Mouse (Mus musculus): ENCODE measurements around the gene Fam50a.

The Fam50a gene

GRCm38 (mm10) chrX:74312540-74313464 is at the start of gene Fam50a:
Fam50a (plus strand) TSS chrX:74313033.
- DNase-seq (ENCODE audit: low spot score), result peak; percentile 89

DNA sequence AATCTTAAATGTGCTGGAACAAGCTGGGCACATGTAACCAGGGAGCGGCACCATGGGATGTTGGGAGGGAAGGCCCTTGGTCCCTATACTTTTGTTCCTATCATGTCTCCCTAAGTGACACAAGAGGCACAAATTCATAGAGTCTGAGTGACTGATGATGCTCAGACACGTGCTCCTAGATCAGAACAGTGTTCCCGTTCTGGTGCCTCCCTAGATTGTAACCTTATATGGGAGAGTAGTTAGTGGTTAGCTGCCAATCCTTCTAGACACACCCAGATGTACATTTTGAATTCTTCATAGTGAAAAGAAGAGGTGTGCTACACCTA is 43.1 kb upstream of the Fam50a start:
- DNase-seq (ENCODE audit: low spot score), result no peak

GRCm38 (mm10) chrX:74270062-74270901 is 42.6 kb upstream of the Fam50a start, which contains the start of gene Rpl10:
Rpl10 (plus strand) TSS chrX:74270812.
- peak; percentile 97 for DNase-seq (ENCODE audit: low spot score)

- peak; percentile 62 for DNase-seq (ENCODE audit: low spot score)
These were observed 41.8 kb upstream of the Fam50a start for GRCm38 (mm10) chrX:74270902-74271551.

- DNase-seq (ENCODE audit: low spot score), result peak; percentile 15
These were observed 39.2 kb upstream of the Fam50a start for GRCm38 (mm10) chrX:74273422-74274322.

GRCm38 (mm10) chrX:74277916-74278315 is 34.9 kb upstream of the Fam50a start:
- DNase-seq (ENCODE audit: low spot score), result peak; percentile 19

DNA sequence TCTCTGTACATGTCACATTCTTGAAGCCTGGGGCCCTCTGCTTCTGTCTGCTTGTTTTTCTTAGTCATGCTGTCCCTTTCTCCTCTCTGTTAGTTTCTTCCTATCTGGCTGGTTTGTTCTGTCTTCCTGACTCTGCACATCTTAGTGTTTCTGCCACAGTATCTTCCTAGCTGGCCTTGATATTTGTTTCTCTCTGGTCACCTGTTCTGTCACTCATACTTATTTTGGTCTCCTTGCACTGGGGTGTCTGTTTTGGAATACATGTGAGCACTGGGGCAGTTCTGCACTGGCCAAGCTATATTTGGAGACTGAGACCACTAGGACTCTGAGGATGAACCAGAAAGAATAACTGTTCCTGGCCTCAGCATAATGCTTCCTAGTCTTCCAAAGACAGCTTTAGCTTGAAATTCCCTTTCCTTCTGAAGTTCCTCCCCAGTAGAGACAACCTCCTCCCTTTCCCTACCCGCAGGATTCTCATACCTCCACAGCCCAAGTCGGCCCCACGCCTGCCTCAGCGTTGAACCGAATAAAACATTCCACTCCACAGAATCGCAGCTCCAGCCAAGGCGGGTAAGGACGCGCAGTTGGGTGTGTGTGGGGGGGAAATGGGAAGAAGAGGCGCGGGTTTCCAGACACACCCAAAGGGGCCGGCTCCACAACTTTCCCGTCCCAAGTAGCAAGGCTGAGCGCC is 31.6 kb upstream of the Fam50a start:
- no peak for DNase-seq (ENCODE audit: low spot score)

GRCm38 (mm10) chrX:74281732-74282394 is 31.0 kb upstream of the Fam50a start, which contains the start of the genes Taz and Dnase1l1:
Taz (plus strand) TSS chrX:74281912.
Dnase1l1 (minus strand) TSS chrX:74282337.
- peak; percentile 84 for DNase-seq (ENCODE audit: low spot score)

DNA sequence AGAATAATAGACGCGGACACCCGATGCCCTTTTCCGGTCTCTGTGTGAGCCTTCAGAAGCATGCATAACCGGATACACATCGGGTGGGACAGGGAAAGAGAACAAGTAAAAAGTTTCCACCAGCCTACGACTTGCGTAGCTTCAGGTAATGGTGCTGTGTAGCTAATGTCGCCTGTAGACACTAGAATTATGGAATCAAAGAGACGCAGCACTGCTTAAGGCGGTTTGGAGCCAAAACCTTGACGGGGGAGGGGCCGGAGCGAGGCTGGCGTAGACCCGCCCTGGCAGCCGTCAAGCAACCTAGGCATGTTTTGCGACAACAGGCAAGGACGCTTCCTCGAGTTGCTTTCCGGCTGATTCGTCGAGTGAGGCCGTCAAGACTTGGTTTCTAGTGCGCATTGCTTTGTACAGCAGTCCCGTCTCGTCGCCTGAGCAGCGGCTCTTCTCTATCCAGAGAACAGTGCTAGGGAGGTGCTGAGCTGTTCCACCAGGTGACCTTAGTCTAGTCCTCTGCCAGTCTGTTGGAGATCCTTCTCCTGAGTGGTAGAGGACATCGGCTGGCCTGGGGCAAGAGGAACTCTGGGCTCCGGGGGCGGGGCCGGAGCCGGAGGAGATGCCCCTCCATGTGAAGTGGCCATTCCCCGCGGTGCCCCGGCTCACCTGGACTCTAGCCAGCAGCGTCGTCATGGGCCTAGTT is 30.3 kb upstream of the Fam50a start:
- DNase-seq (ENCODE audit: low spot score), result peak; percentile 92

GRCm38 (mm10) chrX:74283092-74283437 is 29.8 kb upstream of the Fam50a start:
- DNase-seq (ENCODE audit: low spot score), result no peak

DNA sequence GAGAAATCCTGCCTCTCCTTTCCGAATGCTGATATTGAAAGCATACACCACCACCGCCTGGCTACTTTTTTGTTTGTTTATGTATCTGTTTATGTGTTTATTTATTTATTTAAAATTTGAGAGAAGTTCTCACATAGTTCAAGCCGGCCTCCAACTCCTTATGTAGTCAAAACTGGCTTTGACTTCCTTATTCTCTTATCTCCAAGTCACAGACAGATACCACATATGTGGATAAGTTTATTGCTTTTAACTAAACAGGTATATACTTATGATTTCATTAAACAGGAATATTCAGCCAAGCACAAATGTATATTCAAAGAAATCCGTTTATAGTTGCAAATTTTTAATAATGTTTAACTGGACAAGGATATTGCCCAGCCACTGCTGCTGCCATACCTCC is 19.4 kb upstream of the Fam50a start:
- no peak for DNase-seq (ENCODE audit: low spot score)

DNA sequence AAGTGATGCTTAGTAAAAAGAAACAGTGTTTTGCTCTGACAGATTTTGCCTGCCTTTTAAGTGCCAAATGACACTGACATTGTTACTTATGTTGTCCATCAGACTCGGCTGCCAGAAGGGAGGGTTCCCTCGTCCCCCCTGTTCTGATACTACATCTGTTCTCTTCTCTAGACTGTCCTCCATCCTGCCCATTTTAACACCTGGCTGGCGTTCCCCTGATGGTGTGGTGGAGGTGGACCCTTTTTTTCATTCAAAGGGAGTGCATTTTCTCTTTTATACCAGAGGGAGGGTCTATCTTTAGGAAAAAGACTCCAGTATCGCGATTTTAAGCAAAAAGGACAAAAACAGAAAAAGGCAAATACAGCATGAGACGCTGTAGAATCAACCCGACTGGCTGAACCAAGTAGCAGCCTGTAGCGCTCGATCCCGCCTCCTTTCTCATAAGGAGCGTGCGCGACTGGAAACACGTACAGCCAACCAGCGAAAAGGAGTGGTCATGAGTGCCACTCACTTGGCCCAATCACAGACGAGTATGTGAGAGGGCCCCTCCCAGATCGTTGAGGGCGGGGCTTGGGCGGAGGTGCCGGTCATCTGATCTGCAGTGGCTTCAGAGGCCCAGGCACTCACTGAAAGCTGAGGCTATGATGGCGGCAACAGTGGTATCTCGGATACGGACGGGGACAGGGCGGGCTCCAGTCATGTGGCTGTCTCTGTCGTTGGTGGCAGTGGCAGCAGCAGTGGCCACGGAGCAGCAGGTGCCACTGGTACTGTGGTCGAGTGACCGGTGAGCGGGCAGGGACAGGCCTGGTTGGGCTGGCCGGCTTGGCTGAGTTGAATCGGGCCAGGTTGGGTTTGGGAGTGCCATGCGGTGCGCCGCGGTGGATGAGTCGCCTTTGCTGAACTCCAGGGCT is 16.0 kb upstream of the Fam50a start, which contains the start of gene Atp6ap1:
Atp6ap1 (plus strand) TSS at position 560 of the 911 bp plus-strand sequence.
- peak; percentile 96 for DNase-seq (ENCODE audit: low spot score)

- DNase-seq (ENCODE audit: low spot score), result no peak
These were observed 14.5 kb upstream of the Fam50a start for GRCm38 (mm10) chrX:74298348-74298747.

DNA sequence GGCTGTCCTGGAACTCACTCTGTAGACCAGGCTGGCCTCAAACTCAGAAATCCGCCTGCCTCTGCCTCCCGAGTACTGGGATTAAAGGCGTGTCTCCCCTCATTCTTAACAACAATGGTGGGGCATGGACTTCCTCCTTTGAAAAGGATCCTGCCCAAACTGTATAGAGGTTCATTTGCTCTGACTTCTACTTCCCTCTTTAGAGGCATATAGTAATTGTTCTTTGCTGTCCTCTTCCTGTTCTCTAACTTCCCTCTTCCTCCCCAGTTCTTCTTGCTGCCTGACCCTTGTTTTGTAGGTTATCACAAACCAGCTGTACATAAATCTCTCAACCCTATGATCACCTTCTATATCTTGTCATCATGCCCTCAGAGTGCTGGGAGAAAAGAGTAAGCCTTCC is 13.1 kb upstream of the Fam50a start:
- DNase-seq (ENCODE audit: low spot score), result no peak

GRCm38 (mm10) chrX:74304867-74305700 is 7.7 kb upstream of the Fam50a start, which contains the start of gene Gdi1:
Gdi1 (plus strand) TSS chrX:74304998.
- DNase-seq (ENCODE audit: low spot score), result peak; percentile 83

DNA sequence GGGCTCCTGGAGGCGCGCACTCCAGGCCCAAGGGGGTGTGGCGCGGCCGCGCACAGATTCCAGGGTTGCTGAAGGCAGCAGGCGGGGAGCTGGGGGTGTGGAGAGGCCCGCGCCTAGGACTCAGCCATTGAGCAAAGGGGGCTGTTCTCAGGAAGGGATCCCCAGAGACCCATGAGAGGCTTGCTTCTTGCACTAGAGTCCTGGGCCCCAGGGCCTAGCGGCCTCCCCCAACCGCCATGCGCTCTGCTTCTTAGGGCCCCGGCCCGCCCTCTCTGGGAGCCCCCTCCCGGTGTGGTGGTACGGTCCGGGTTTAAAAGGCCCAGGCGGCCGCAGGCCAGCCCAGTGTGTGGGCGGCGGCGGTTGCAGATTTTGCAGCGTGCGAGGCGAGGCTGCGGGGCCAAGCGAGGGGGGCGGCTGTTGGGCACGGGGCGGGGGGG is 15.9 kb downstream of the Fam50a start, which contains the start of gene Plxna3:
Plxna3 (plus strand) TSS at position 342 of the 437 bp plus-strand sequence.
- peak; percentile 84 for DNase-seq (ENCODE audit: low spot score)

- no peak for DNase-seq (ENCODE audit: low spot score)
These were observed 16.4 kb downstream of the Fam50a start for GRCm38 (mm10) chrX:74329215-74329671.
